Mouse (Mus musculus) bone marrow, adult 2 months (tissue): ENCODE measurements around the gene Fkbp10.

Experiments used
- CTCF ChIP-seq: fragments of 200-500 bp; IDR thresholded peaks from 2 replicates; pipeline ENCODE4 v1.5.1; 2011; ENCODE audit warnings: low read length, control low read depth; ENCODE audit not compliant: control insufficient read depth, insufficient read depth
- POLR2A ChIP-seq: fragments of 200-500 bp; IDR thresholded peaks from 2 replicates; pipeline ENCODE4 v1.6.1; 2011; ENCODE audit warnings: low read depth, mild to moderate bottlenecking, control low read depth, low read length, borderline replicate concordance; ENCODE audit not compliant: control insufficient read depth

DNA sequence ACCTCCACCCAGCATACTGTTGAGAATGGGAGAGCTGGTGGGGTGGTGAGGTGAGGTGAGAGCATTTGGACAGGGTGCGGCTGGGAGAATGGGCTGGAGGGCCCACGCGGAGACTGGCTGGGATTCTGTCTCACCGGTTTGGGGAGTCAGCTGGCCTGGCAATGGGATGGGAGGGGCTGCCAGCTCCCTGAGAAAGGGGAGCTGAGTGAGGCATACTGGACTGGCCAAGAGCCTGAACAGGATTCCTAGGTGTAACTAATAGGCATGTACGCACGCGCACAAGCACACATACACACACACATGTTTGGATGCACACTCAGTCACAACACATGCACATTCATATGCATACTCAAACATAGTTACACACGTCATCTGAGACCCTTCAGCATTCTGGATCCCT is 9.2 kb upstream of the Fkbp10 start:
- no peak for TF ChIP-seq POLR2A
- no peak for TF ChIP-seq CTCF
